Mouse (Mus musculus) midbrain, embryonic 10.5 days (tissue): Measurements from ENCODE around the gene Acer2. TPM values are rescaled to one million over a fixed set of nuclear protein-coding genes. Genes with fewer than 3 reads are reported as not detected.

Experiments used
- DNase-seq: peaks from one replicate; pipeline ENCODE4 v3.0.0-alpha.2; 2017; ENCODE audit warnings: low spot score
- H3K27ac ChIP-seq: fragments of 300-500 bp; sonication (generic); replicated peaks from 2 replicates; pipeline ENCODE4 v1.5.1; 2016; ENCODE audit warnings: mild to moderate bottlenecking
- H3K27me3 ChIP-seq: fragments of 300-500 bp; sonication (generic); 2 replicates; pipeline ENCODE4 v1.6.1; 2016; ENCODE audit warnings: low read depth, mild to moderate bottlenecking; ENCODE audit not compliant: poor library complexity, severe bottlenecking
- H3K36me3 ChIP-seq: fragments of 300-500 bp; sonication (generic); 2 replicates; pipeline ENCODE4 v1.6.1; 2016; ENCODE audit warnings: mild to moderate bottlenecking, moderate library complexity
- H3K4me1 ChIP-seq: fragments of 300-500 bp; sonication (generic); 2 replicates; pipeline ENCODE4 v1.6.1; 2016
- H3K4me3 ChIP-seq: fragments of 300-500 bp; sonication (generic); 2 replicates; pipeline ENCODE4 v1.5.1; 2016; ENCODE audit warnings: mild to moderate bottlenecking, moderate library complexity
- H3K9me3 ChIP-seq: fragments of 300-500 bp; sonication (generic); replicated peaks from 2 replicates; pipeline ENCODE4 v1.6.1; 2016; ENCODE audit warnings: mild to moderate bottlenecking
- WGBS: fragments of 180-500 bp; shearing (Covaris S2); methylation state at CpG from one replicate; pipeline ENCODE4 v1.1.7; 2016; 5-methylcytosine and 5-hydroxymethylcytosine counted together
- polyA plus RNA-seq: library from polyadenylated mRNA; unstranded; fragments of >200 nt; fragmentation: Nextera tagmentation; extraction: Ambion mirVana; gene quantifications from 2 replicates; pipeline ENCODE4 v1.2.1, GENCODE M21; 2016

Acer2 gene
- polyA plus RNA-seq, 1 experiment from 2014 or later: 5.3 TPM

DNA sequence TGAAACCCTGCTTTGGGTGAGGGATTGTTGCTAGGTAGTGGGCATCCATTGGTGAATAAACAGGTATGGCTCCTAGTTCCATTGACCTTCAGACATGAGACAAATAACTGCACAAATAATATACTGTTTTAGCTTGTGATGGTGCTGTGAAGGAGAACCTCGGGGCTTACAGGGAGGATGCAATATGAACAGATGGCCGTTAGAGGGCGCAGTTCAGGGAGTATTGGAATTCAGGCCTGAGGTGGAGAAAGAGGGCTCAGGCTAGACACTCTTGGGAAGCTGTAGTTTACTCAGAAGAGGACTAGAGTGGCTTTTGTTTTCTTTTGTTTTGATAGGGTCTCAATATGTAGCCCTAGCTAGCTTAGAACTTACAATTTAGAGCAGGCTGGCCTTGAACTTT, 30.8 kb downstream of the Acer2 start:
- Histone ChIP-seq H3K36me3 (no peaks in the 10 kb centered on the region), H3K4me3 (no peak overlapping the region), H3K27ac (no peak overlapping the region), H3K27me3 (no peaks in the 10 kb centered on the region), H3K9me3 (no peaks in the 10 kb centered on the region), H3K4me1 (0 out of 2 replicates have a peak, but pooled peaks cover 5% of the 10 kb centered on the region)
- WGBS: 40% methylated on average over 3 of the region's 3 CpGs
- no peak for DNase-seq

DNA sequence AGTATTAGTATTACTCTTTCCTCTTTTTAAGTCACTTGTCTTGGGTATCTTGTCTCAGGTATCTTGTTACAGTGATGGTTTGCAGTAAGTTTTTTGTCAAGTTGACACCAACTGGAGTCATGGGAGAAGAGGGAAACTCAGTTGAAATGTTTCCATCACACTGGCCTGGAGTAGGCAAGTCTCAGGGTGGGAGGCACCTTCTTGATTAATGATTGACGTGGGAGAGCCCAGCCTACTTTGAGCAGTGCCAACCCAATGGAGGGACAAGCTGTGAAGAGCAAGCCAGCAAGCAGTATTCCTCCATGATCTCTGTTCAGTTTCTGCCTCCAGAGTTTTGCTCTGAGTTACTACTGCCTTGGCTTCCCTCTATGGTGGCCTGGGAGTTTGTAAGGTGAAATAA, 31.7 kb downstream of the Acer2 start:
- Histone ChIP-seq H3K27me3 (no peaks in the 10 kb centered on the region), H3K4me3 (no peak overlapping the region), H3K9me3 (no peaks in the 10 kb centered on the region), H3K27ac (no peak overlapping the region), H3K36me3 (no peaks in the 10 kb centered on the region), H3K4me1 (0 out of 2 replicates have a peak, but pooled peaks cover 5% of the 10 kb centered on the region)
- 83% methylated on average over 1 of the region's 1 CpGs for WGBS
- DNase-seq: no peak

DNA sequence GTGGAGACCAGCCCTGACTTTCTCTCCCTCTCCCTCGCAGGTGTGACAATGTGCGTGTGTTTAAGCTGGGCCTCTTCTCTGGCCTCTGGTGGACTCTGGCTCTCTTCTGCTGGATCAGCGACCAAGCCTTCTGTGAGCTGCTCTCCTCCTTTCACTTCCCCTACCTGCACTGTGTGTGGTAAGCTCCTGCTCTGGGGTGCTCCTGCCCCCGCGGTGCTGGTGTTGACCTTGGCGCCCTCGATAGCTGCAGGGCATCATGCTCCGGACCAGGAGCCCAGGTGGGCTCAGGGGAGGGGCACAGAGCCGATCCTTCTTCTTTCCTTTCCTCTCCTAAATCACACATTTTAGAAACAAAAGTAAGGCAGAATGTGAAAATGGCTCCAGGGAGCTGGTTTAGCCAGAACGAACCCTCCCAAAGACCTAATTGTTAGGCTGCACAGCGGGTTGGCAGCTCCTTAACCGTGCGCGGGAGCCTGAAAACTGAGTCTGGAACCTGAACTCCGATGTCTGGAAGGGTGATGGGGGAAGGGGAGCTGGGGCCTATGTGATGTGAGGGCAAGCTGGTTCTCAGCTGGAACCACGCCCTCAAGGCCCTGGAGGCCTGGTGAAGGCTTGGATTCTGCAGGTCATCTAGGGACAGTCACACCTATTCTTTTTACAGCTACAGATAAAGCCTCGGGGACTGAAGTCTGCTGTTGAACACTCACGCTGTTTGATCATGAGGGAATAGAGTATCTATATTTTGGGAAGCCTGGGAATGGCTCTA, 37.6 kb downstream of the Acer2 start:
- WGBS: 15% methylated on average over 18 of the region's 18 CpGs
- Histone ChIP-seq H3K4me1 (peaks cover 10% of the 10 kb centered on the region), H3K4me3 (no peak overlapping the region), H3K36me3 (no peaks in the 10 kb centered on the region), H3K27me3 (no peaks in the 10 kb centered on the region), H3K27ac (no peak overlapping the region; the same call in 1 of the 2 replicates), H3K9me3 (no peaks in the 10 kb centered on the region)
- DNase-seq: peak; percentile 34

DNA sequence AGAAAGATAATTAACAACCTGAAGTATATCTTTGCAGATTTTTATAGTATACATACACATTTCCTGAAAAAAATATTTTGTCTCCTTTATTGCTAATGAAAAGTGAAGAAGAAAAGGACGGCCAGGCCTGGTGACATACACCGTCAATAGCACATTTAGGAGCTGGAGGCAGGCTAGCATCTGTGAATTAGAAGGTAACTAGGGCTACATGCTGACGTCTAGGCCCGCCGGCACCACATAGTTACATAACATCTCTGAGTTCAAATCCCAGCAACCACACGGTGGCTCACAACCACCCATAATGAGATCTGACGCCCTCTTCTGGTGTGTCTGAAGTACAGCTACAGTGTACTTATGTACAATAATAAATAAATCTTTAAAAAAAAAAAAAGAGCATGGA, 38.6 kb downstream of the Acer2 start:
- WGBS: 77% methylated on average over 7 of the region's 7 CpGs
- no peaks in the 10 kb centered on the region for H3K36me3 ChIP-seq

DNA sequence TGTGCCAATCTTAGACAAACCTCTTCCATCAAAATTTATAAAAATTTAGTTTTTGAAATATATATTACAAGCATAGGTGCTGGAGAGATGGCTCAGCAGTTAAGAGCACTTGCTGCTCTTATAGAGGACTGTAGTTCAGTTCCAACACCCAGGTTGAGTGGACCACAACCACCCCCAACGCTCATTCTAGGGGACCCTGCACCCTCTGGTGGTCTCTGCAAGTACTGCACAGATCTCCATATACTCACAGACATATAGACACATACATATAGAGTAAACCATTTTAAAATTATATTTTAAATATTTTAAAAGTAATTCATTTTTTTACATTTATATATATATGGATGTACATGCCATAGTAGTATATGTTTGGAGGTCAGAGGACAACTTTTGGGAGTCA, 41.9 kb downstream of the Acer2 start:
- no peaks in the 10 kb centered on the region for H3K36me3 ChIP-seq
- H3K27me3 ChIP-seq: no peaks in the 10 kb centered on the region
- no peaks in the 10 kb centered on the region for H3K9me3 ChIP-seq
- H3K4me1 ChIP-seq: peaks cover 10% of the 10 kb centered on the region
- no peak overlapping the region for H3K4me3 ChIP-seq
- DNase-seq: no peak
- no peak overlapping the region for H3K27ac ChIP-seq
- WGBS: 65% methylated on average over 1 of the region's 1 CpGs

More for the DNA sequence above, 38.6 kb downstream of the Acer2 start:
- no peak overlapping the region for H3K4me3 ChIP-seq
- no peaks in the 10 kb centered on the region for H3K27me3 ChIP-seq
- H3K4me1 ChIP-seq: peaks cover 10% of the 10 kb centered on the region
- DNase-seq: no peak
- H3K9me3 ChIP-seq: no peaks in the 10 kb centered on the region
- H3K27ac ChIP-seq: no peak overlapping the region

DNA sequence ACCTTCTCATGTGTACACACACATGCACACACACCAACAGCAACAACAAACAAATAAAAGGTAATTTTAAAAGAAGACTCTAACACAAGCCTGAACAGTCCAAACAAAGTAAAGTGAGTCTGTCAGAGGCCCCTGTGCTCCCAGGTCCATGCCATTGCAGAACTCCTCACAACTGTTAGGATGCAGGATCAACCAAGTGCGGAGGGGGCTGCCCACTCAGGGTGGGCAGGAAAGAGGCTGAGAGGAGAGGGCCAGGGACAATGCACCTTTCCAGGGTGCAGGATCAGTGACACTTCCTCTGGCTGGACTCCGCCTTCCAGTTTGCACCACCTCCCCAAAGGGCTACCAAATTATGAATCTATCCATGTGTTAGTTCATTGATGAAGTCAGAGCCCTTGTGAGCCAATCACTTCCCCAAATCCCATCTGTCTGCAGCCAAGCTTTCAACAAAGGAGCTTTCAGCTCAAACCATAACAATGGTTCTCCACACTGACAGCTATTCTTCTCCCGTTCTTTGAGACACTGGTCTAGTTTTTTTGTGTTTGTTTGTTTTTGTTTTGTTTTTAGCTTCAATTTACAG, 49.4 kb downstream of the Acer2 start:
- no peaks in the 10 kb centered on the region for H3K9me3 ChIP-seq
- WGBS: 51% methylated on average over 3 of the region's 3 CpGs
- no peak overlapping the region for H3K4me3 ChIP-seq
- no peak for DNase-seq
- no peaks in the 10 kb centered on the region for H3K27me3 ChIP-seq
- H3K4me1 ChIP-seq: peaks cover 16% of the 10 kb centered on the region
- H3K27ac ChIP-seq: peak overlapping the region; percentile 57
- no peaks in the 10 kb centered on the region for H3K36me3 ChIP-seq

DNA sequence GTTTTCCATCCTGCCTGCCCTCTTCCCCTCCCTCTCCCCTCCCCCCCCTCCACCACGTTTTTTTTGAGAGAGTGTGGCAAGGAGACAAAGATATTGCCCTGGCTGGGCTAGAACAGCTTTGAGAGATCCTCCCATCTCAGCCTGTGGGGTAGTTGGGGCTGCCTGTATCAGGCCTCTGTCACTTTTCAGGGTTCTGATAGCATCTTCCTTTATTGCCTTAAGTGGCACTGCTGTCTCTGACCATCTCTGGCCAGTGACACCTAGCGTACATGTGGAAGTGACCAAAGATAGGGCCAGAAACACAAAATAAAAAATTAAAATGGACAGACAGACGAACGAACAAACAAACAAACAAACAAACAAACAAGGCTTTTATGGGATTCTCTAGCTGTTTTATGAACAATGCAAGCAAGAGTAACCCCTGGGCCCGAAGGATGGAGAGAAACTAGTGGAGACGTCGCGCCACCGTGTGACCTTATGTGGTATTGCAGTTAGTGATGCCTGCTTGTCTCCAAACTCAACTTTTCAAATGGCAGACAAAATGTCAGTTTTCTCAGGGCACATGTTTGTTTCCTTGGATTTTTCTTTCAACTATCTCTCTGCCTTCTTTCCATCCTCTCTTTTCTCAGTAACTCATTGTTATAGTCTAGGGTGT, 50.7 kb downstream of the Acer2 start:
- 12% methylated on average over 9 of the region's 9 CpGs for WGBS
- H3K27ac ChIP-seq: peak overlapping the region; percentile 75; the same call in 1 of the 2 replicates
- H3K9me3 ChIP-seq: no peaks in the 10 kb centered on the region
- no peak overlapping the region for H3K4me3 ChIP-seq
- peak; percentile 76 for DNase-seq
- no peaks in the 10 kb centered on the region for H3K36me3 ChIP-seq
- peaks cover 16% of the 10 kb centered on the region for H3K4me1 ChIP-seq
- peaks cover 10% of the 10 kb centered on the region for H3K27me3 ChIP-seq

DNA sequence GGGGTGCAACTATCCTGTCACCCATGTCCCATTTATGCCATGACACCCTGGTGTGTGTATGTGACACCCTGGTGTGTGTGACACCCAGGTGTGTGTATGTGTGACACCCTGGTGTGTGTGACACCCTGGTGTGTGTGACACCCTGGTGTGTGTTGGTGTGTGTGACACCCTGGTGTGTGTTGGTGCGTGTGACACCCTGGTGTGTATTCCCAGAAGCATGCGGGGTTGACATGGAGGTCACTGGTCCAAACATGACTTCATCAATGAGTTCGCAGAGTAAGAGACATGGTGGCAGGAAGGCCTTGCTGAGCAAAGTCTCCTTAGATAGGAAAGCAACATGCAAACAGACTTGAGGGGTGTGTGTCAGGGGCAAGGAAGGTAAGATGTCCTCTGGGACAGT, 52.8 kb downstream of the Acer2 start:
- H3K27me3 ChIP-seq: peaks cover 13% of the 10 kb centered on the region
- no peaks in the 10 kb centered on the region for H3K36me3 ChIP-seq
- H3K4me1 ChIP-seq: peaks cover 24% of the 10 kb centered on the region
- no peak overlapping the region for H3K27ac ChIP-seq
- H3K4me3 ChIP-seq: no peak overlapping the region
- 94% methylated on average over 3 of the region's 3 CpGs for WGBS
- no peaks in the 10 kb centered on the region for H3K9me3 ChIP-seq
- DNase-seq: no peak

DNA sequence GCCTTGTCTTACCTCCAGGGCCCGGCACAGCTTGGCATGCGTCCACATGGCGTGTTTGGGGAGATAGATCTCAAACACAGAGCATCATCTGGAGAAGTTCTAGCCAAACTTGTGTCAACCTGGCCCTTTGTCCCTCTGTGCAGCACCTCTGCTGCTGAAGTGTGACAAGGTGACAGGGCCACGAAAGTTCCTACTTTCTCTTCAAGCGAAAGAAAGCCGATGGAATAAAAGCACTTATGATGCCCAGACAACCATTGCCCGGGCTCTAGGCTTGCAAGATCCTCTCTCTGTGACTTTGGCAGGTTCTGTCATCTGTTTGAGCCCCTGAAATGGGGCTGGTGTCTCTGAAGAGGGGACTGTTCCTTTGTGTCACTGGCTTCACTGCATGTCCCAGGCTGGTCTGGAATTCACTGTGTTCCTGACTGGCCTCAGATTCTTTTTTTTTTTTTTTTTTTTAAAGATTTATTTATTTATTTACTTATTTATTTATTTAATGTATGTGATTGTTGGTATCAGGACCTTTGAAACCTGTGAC, 56.0 kb downstream of the Acer2 start:
- peaks cover 13% of the 10 kb centered on the region for H3K27me3 ChIP-seq
- DNase-seq: no peak
- no peaks in the 10 kb centered on the region for H3K36me3 ChIP-seq
- H3K4me1 ChIP-seq: peaks cover 9% of the 10 kb centered on the region
- peak overlapping the region; percentile 56; the same call in 1 of the 2 replicates for H3K4me3 ChIP-seq
- H3K27ac ChIP-seq: no peak overlapping the region
- WGBS: 87% methylated on average over 7 of the region's 7 CpGs
- H3K9me3 ChIP-seq: no peaks in the 10 kb centered on the region

DNA sequence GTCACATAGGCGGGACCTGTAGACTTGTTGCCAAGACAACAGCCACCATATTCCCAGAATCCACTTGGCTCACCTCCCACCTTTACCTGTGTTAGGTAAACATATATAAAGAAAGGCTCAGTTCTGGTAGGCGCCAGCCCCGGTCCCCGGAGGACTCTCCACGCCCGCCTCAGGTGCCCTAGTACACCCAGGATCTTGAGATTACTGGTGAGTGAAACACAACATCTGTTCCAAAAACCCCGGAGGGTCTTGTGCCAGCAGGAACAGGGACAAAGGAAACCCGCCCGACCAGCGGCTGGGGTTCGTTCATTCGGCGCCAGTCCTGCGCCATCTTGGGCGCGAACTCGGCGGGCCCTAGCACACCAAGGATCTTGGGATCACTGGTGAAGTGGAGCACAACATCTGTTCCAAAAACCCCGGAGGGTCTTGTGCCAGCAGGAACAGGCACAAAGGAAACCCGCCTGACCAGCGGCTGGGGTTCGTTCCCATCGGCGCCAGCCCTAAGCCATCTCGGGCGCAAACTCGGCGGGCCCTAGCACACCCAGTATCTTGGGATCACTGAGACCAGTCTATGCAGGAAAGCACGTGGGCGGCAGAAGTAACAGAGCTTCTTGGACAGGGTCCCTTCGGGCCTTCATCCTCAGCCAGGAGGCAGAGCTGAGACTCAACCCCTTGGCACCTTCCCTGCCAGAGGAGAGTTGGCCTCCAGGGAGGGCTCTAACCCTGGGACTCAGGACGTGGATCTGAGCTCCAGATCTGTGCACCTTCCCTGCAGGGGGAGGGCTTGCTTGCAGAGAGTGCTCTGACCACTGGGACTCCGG, 56.6 kb downstream of the Acer2 start:
- Histone ChIP-seq H3K9me3 (no peaks in the 10 kb centered on the region), H3K27me3 (peaks cover 13% of the 10 kb centered on the region), H3K27ac (peak overlapping the region; percentile 89), H3K36me3 (no peaks in the 10 kb centered on the region), H3K4me1 (peaks cover 9% of the 10 kb centered on the region), H3K4me3 (peak overlapping the region; percentile 56)
- DNase-seq: peak; percentile 65
- WGBS: 6% methylated on average over 33 of the region's 33 CpGs

DNA sequence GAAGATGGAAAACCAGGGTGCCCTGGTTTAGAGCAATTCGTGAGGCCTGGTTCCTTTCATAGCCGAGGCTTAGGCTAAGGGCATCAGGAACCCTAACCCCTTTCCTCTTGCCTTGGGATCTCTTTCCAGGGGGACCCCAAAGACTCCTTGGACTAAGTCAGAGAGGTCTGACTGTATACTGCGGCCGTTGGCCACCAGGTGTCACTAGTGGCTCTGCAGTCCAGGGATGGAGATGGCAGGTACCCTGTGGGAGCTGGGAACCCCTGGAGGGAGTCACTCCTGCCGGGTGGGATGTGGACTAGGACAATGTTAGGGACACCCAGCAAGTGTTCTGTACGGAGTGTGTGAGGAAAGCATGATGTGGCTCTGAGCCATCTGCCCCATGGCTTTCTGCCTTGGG, 58.8 kb downstream of the Acer2 start:
- no peaks in the 10 kb centered on the region for H3K36me3 ChIP-seq
- no peak for DNase-seq
- no peaks in the 10 kb centered on the region for H3K9me3 ChIP-seq
- H3K27me3 ChIP-seq: peaks cover 13% of the 10 kb centered on the region
- peaks cover 9% of the 10 kb centered on the region for H3K4me1 ChIP-seq
- WGBS: 79% methylated on average over 6 of the region's 6 CpGs
- no peak overlapping the region for H3K4me3 ChIP-seq
- H3K27ac ChIP-seq: no peak overlapping the region

DNA sequence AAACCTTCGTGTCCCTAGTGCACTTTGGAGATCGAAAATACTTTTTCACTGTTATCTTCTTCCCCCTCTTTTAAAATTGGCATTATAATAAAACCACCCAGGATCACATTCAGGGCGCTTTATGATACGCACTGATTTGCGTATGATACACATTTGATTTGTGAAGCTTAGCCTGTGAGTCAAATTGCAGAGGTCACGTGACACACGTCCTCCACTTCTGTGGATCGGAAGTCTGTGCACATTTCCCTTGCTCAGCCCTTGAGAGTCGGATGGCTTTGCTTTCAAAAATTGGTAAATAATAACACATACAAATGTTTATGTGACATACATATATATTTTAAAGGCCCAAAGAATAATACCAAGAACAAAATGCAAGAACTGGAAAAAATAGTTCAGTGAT, 62.0 kb downstream of the Acer2 start:
- Histone ChIP-seq H3K27ac (no peak overlapping the region), H3K4me3 (no peak overlapping the region), H3K36me3 (no peaks in the 10 kb centered on the region), H3K4me1 (peaks cover 2% of the 10 kb centered on the region), H3K9me3 (no peaks in the 10 kb centered on the region), H3K27me3 (no peaks in the 10 kb centered on the region)
- WGBS: 93% methylated on average over 9 of the region's 9 CpGs
- no peak for DNase-seq
